Mouse (Mus musculus) limb, embryonic 14.5 days (tissue): ENCODE measurements around the gene Rps5. TPM values are rescaled to one million over a fixed set of nuclear protein-coding genes. Genes with fewer than 3 reads are reported as not detected.
"Not testable (repeated sequence)": the region's sequence is repeated elsewhere in the genome, so short reads cannot be mapped to it uniquely, and the experiment has no call there.

Experiments
- ATAC-seq: fragments of 200-750 bp; cut with Nextera tagmentation; 2 replicates; pipeline ENCODE4 v1.8.0; 2017; ENCODE audit warnings: low read depth, moderate number of reproducible peaks, moderate TSS enrichment; ENCODE audit not compliant: low FRiP score
- DNase-seq: peaks from one replicate; pipeline ENCODE4 v3.0.0-alpha.2; 2015; ENCODE audit warnings: low spot score
- H3K27ac ChIP-seq: fragments of 300-500 bp; sonication (generic); replicated peaks from 2 replicates; pipeline ENCODE4 v1.5.1; 2014; ENCODE audit warnings: low read depth, mild to moderate bottlenecking, low read length, moderate library complexity, mixed read lengths
- H3K27me3 ChIP-seq: fragments of 300-500 bp; sonication (generic); 2 replicates; pipeline ENCODE4 v1.6.1; 2014; ENCODE audit warnings: low read length, mixed read lengths; ENCODE audit not compliant: control insufficient read depth, insufficient read depth
- H3K36me3 ChIP-seq: fragments of 300-500 bp; sonication (generic); 2 replicates; pipeline ENCODE4 v1.6.1; 2014; ENCODE audit warnings: mild to moderate bottlenecking, low read length, moderate library complexity, mixed read lengths; ENCODE audit not compliant: control insufficient read depth, insufficient read depth
- H3K4me1 ChIP-seq: fragments of 300-500 bp; sonication (generic); 2 replicates; pipeline ENCODE4 v1.6.1; 2014; ENCODE audit warnings: antibody characterized with exemption, low read length, mixed read lengths; ENCODE audit not compliant: control insufficient read depth, insufficient read depth
- H3K4me2 ChIP-seq: fragments of 300-500 bp; sonication (generic); replicated peaks from 2 replicates; pipeline ENCODE4 v1.6.1; 2014; ENCODE audit warnings: low read depth, mild to moderate bottlenecking, low read length, moderate library complexity; ENCODE audit not compliant: severe bottlenecking
- H3K4me3 ChIP-seq: fragments of 300-500 bp; sonication (generic); replicated peaks from 2 replicates; pipeline ENCODE4 v1.5.1; 2014; ENCODE audit warnings: low read length
- H3K9ac ChIP-seq: fragments of 300-500 bp; sonication (generic); 2 replicates; pipeline ENCODE4 v1.6.1; 2014; ENCODE audit warnings: mild to moderate bottlenecking, low read depth, low read length, moderate library complexity; ENCODE audit not compliant: severe bottlenecking
- H3K9me3 ChIP-seq: fragments of 300-500 bp; sonication (generic); 2 replicates; pipeline ENCODE4 v1.6.1; 2016; ENCODE audit warnings: low read length; ENCODE audit not compliant: control insufficient read depth
- POLR2A ChIP-seq: fragments of 200-500 bp; IDR thresholded peaks from 2 replicates; pipeline ENCODE4 v1.8.0; 2012; ENCODE audit warnings: inconsistent platforms, mild to moderate bottlenecking, moderate library complexity, borderline replicate concordance; ENCODE audit not compliant: insufficient read depth, insufficient read length; ENCODE audit errors: extremely low read depth
- WGBS: fragments of 180-500 bp; shearing (Covaris S2); extraction: QIAGEN DNeasy Blood & Tissue Kit; methylation state at CpG from one replicate; pipeline ENCODE4 v1.1.7; 2014; 5-methylcytosine and 5-hydroxymethylcytosine counted together
- polyA plus RNA-seq, 2 experiments: library from polyadenylated mRNA; depleted of rRNA in 1 of 2; stranded (reverse) in 1 of 2; unstranded in 1 of 2; fragments of >200 nt; fragmentation: Nextera tagmentation in 1 of 2; extraction: Ambion mirVana in 1 of 2; gene quantifications; 2 replicates each; pipeline versions ENCODE4 v1.2.1 to v1.2.3; 2012 to 2014

The Rps5 gene
- polyA plus RNA-seq, 2 experiments, result 1,509 to 3,045 TPM

GRCm38 (mm10) chr7:12913556-12913955, 8.5 kb upstream of the Rps5 start:
- peaks cover 6% of the 10 kb centered on the region; the same call in 1 of the 2 replicates for H3K36me3 ChIP-seq
- H3K27me3 ChIP-seq, result no peaks in the 10 kb centered on the region
- no peak overlapping the region for H3K9ac ChIP-seq
- ATAC-seq, result no peak
- no peak overlapping the region for H3K27ac ChIP-seq
- TF ChIP-seq POLR2A, result no peak
- no peak for DNase-seq
- 0 out of 2 replicates have a peak, but pooled peaks cover 2% of the 10 kb centered on the region for H3K4me1 ChIP-seq
- no peaks in the 10 kb centered on the region for H3K9me3 ChIP-seq
- no peak overlapping the region for H3K4me3 ChIP-seq
- H3K4me2 ChIP-seq, result no peak overlapping the region

- Histone ChIP-seq H3K36me3 (peaks cover 26% of the 10 kb centered on the region), H3K4me1 (peaks cover 10% of the 10 kb centered on the region)
- not testable (repeated sequence) for H3K9ac ChIP-seq, H3K27ac ChIP-seq, H3K27me3 ChIP-seq, H3K4me3 ChIP-seq, H3K4me2 ChIP-seq, H3K9me3 ChIP-seq, ATAC-seq, DNase-seq
- WGBS, result 87% methylated on average over 7 of the region's 8 CpGs
These were observed 1.6 kb upstream of the Rps5 start for GRCm38 (mm10) chr7:12920495-12920894.

- no peak for TF ChIP-seq POLR2A
- H3K9me3 ChIP-seq, result no peaks in the 10 kb centered on the region
- H3K27me3 ChIP-seq, result peaks cover 9% of the 10 kb centered on the region; the same call in 1 of the 2 replicates
- H3K36me3 ChIP-seq, result peaks cover 34% of the 10 kb centered on the region
- peak overlapping the region; percentile 98 for H3K4me3 ChIP-seq
- DNase-seq, result peak; percentile 31
- WGBS, result 2% methylated on average over 3 of the region's 3 CpGs
- peak overlapping the region; percentile 88 for H3K4me2 ChIP-seq
- ATAC-seq, result no peak
- H3K4me1 ChIP-seq, result peaks cover 10% of the 10 kb centered on the region
- peak overlapping the region; percentile 96 for H3K27ac ChIP-seq
- peak overlapping the region; percentile 73 for H3K9ac ChIP-seq
These were observed 779 bp upstream of the Rps5 start for GRCm38 (mm10) chr7:12921318-12921704.

GRCm38 (mm10) chr7:12922729-12923128, 639 bp downstream of the Rps5 start:
- Histone ChIP-seq H3K4me3 (peak overlapping the region; percentile 98), H3K9ac (peak overlapping the region; percentile 92), H3K4me2 (peak overlapping the region; percentile 89), H3K27ac (no peak overlapping the region; the same call in 1 of the 2 replicates), H3K4me1 (peaks cover 10% of the 10 kb centered on the region), H3K36me3 (peaks cover 42% of the 10 kb centered on the region), H3K27me3 (peaks cover 16% of the 10 kb centered on the region; the same call in 1 of the 2 replicates), H3K9me3 (no peaks in the 10 kb centered on the region)
- no peak for TF ChIP-seq POLR2A
- under 1% methylated on average over 8 of the region's 8 CpGs for WGBS
- DNase-seq (no peak), ATAC-seq (no peak)

- Histone ChIP-seq H3K9ac (no peak overlapping the region), H3K9me3 (no peaks in the 10 kb centered on the region), H3K4me2 (no peak overlapping the region), H3K36me3 (peaks cover 42% of the 10 kb centered on the region), H3K4me3 (no peak overlapping the region), H3K27me3 (peaks cover 25% of the 10 kb centered on the region; the same call in 1 of the 2 replicates), H3K27ac (no peak overlapping the region), H3K4me1 (peaks cover 10% of the 10 kb centered on the region)
- DNase-seq (no peak), ATAC-seq (no peak)
- no peak for TF ChIP-seq POLR2A
- WGBS, result 86% methylated on average over 7 of the region's 7 CpGs
These were observed 4.2 kb downstream of the Rps5 start for GRCm38 (mm10) chr7:12926316-12926715.
